Comparison of ENCODE assay signal across 37 mouse cellular contexts in the genomic region with DNA sequence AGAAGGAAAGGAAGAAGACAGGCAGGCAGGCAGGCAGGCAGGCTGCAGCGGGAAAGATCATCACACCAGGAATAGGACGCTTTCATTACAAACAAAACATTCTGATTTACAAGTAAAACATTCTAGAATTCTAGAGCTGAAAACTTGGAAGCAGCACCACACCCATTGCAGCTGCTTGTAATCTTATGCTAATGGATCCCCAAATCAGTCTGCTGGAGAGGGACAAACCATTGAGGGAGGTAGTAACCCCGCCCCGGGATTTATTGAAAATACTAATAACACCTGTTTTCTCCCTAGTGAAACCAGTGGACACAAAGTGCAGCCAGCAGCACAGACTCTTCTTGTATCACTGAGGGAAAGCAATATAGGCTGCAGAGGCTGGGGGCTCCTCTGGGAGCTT. TPM values are rescaled to one million over a fixed set of nuclear protein-coding genes. Genes with fewer than 3 reads are reported as not detected.
DNase-seq lines count a peak whose midpoint lies in the region; ATAC-seq and TF ChIP-seq lines count a peak whose summit lies in the region.
"Had no signal": no experiment of that assay in that cellular context is flagged by ENCODE, and none has a peak within 500 bp of the region (broad histone marks: within the 10 kb centered on the region; RNA-seq: fewer than 3 reads in every experiment).

No protein-coding gene starts in this region.

- 0 out of 2 replicates have a peak, but pooled peaks cover 5% of the 10 kb centered on the region for H3K4me1 ChIP-seq in embryonic facial prominence, embryonic 13.5 days
- 0 out of 2 replicates have a peak, but pooled peaks cover 5% of the 10 kb centered on the region for H3K4me1 ChIP-seq in embryonic facial prominence, embryonic 10.5 days
- H3K4me1 ChIP-seq in kidney, embryonic 15.5 days = 0 out of 2 replicates have a peak, but pooled peaks cover 8% of the 10 kb centered on the region
- peaks cover 71% of the 10 kb centered on the region for H3K4me1 ChIP-seq in E14TG2a.4 (replicated peaks; ENCODE audit: low read depth, low read length)
- H3K4me1 ChIP-seq: forebrain, embryonic 10.5 days; intestine, embryonic 15.5 days; limb, embryonic 13.5 days; midbrain, embryonic 10.5 days; midbrain, embryonic 15.5 days had no signal

- peaks cover 85% of the 10 kb centered on the region for H3K36me3 ChIP-seq in embryonic facial prominence, embryonic 13.5 days
- H3K36me3 ChIP-seq in embryonic facial prominence, embryonic 10.5 days (replicated peaks) = peaks cover 94% of the 10 kb centered on the region
- peaks cover 90% of the 10 kb centered on the region for H3K36me3 ChIP-seq in kidney, embryonic 15.5 days
- peaks cover 93% of the 10 kb centered on the region for H3K36me3 ChIP-seq in E14TG2a.4 (ENCODE audit: insufficient read depth, low read length)

- TF ChIP-seq CTCF in E14TG2a.4 (conservative IDR thresholded peaks at IDR 0.05; ENCODE audit: low read length) = no peak

- no peaks in the 10 kb centered on the region for H3K9me3 ChIP-seq in embryonic facial prominence, embryonic 13.5 days
- H3K9me3 ChIP-seq in embryonic facial prominence, embryonic 10.5 days = no peaks in the 10 kb centered on the region
- H3K9me3 ChIP-seq in kidney, embryonic 15.5 days (replicated peaks) = no peaks in the 10 kb centered on the region
- no peaks in the 10 kb centered on the region for H3K9me3 ChIP-seq in E14TG2a.4 (ENCODE audit: low read length)
- H3K9me3 ChIP-seq: forebrain, embryonic 10.5 days; heart, embryonic 10.5 days; heart, embryonic 15.5 days; intestine, embryonic 15.5 days; limb, embryonic 13.5 days; midbrain, embryonic 10.5 days; midbrain, embryonic 15.5 days; neural tube, embryonic 15.5 days had no signal

- no peak overlapping the region for H3K9ac ChIP-seq in embryonic facial prominence, embryonic 13.5 days
- H3K9ac ChIP-seq in kidney, embryonic 15.5 days = no peak overlapping the region
- H3K9ac ChIP-seq: heart, embryonic 15.5 days; intestine, embryonic 15.5 days; limb, embryonic 13.5 days; liver, embryonic 14.5 days; lung, embryonic 14.5 days; midbrain, embryonic 15.5 days; neural tube, embryonic 15.5 days had no signal

- H3K27me3 ChIP-seq in embryonic facial prominence, embryonic 13.5 days = no peaks in the 10 kb centered on the region
- no peaks in the 10 kb centered on the region for H3K27me3 ChIP-seq in embryonic facial prominence, embryonic 10.5 days (replicated peaks; ENCODE audit: low read depth, poor library complexity, severe bottlenecking)
- H3K27me3 ChIP-seq in kidney, embryonic 15.5 days = no peaks in the 10 kb centered on the region
- no peaks in the 10 kb centered on the region for H3K27me3 ChIP-seq in E14TG2a.4 (ENCODE audit: insufficient read depth, low read length)
- H3K27me3 ChIP-seq: heart, embryonic 15.5 days; intestine, embryonic 15.5 days; limb, embryonic 13.5 days; midbrain, embryonic 15.5 days; neural tube, embryonic 15.5 days had no signal

- DNase-seq in embryonic facial prominence, embryonic 10.5 days (ENCODE audit: low spot score) = no peak
- no peak for DNase-seq in kidney, postnatal 14 days
- peak; percentile 47 for DNase-seq in ZHBTc4 (ENCODE audit: low read depth, low spot score)
- DNase-seq in gastrocnemius, adult 18-20 months (ENCODE audit: low spot score) = no peak
- no peak for DNase-seq in cerebellum, adult 8-10 months
- DNase-seq: adrenal gland, postnatal 10 days; cerebellum, adult 11-12 months; cerebellum, postnatal 14 days; gastrocnemius, postnatal 14 days; heart, adult 11 months; kidney, adult 8-10 months; kidney, postnatal 25 days; lung, embryonic 14.5 days; lung, postnatal 14 days; retina, postnatal 1 day; right cerebral cortex, postnatal 25 days; spleen, adult 18-20 months; thymus, adult 18-20 months; thymus, postnatal 25 days had no signal

- no peak overlapping the region for H3K4me2 ChIP-seq in embryonic facial prominence, embryonic 13.5 days
- no peak overlapping the region for H3K4me2 ChIP-seq in kidney, embryonic 15.5 days
- H3K4me2 ChIP-seq: heart, embryonic 15.5 days; intestine, embryonic 15.5 days; limb, embryonic 13.5 days; lung, embryonic 14.5 days; midbrain, embryonic 15.5 days; neural tube, embryonic 15.5 days had no signal

- WGBS in embryonic facial prominence, embryonic 13.5 days = 71% methylated on average over 4 of the region's 4 CpGs
- WGBS in embryonic facial prominence, embryonic 10.5 days = 83% methylated on average over 4 of the region's 4 CpGs
- 61% methylated on average over 4 of the region's 4 CpGs for WGBS in kidney, embryonic 15.5 days

- H3K4me3 ChIP-seq in embryonic facial prominence, embryonic 13.5 days = no peak overlapping the region
- H3K4me3 ChIP-seq in embryonic facial prominence, embryonic 10.5 days = no peak overlapping the region
- no peak overlapping the region for H3K4me3 ChIP-seq in kidney, embryonic 15.5 days (replicated peaks)
- peak overlapping the region; percentile 29 for H3K4me3 ChIP-seq in E14TG2a.4 (replicated peaks; ENCODE audit: low read length)
- H3K4me3 ChIP-seq: forebrain, embryonic 10.5 days; heart, embryonic 10.5 days; heart, embryonic 15.5 days; intestine, embryonic 15.5 days; limb, embryonic 13.5 days; midbrain, embryonic 10.5 days; midbrain, embryonic 15.5 days; neural tube, embryonic 15.5 days had no signal

- ATAC-seq in embryonic facial prominence, embryonic 13.5 days (ENCODE audit: insufficient number of reproducible peaks, insufficient read depth, low FRiP score, low TSS enrichment, low read depth) = no peak
- no peak for ATAC-seq in kidney, embryonic 15.5 days (replicated peaks; ENCODE audit: low FRiP score)
- ATAC-seq: hindbrain, embryonic 16.5 days; intestine, embryonic 15.5 days; midbrain, embryonic 15.5 days had no signal

- H3K27ac ChIP-seq in embryonic facial prominence, embryonic 13.5 days = peak overlapping the region; percentile 18; the same call in 1 of the 2 replicates
- no peak overlapping the region for H3K27ac ChIP-seq in embryonic facial prominence, embryonic 10.5 days (replicated peaks)
- peak overlapping the region; percentile 45 for H3K27ac ChIP-seq in kidney, embryonic 15.5 days
- H3K27ac ChIP-seq: forebrain, embryonic 10.5 days; heart, embryonic 10.5 days; heart, embryonic 15.5 days; intestine, embryonic 15.5 days; limb, embryonic 13.5 days; liver, embryonic 14.5 days; midbrain, embryonic 10.5 days; midbrain, embryonic 15.5 days; neural tube, embryonic 15.5 days had no signal

RNA-seq across cellular contexts. Expression of gene Stk38, which starts 26.7 kb away (rescaled TPM):
- 114 and 129 TPM in 2 replicates for polyA plus RNA-seq in embryonic facial prominence, embryonic 13.5 days (2015; fragmentation: Nextera tagmentation; extraction: Ambion mirVana)
- 118 and 125 TPM in 2 replicates for polyA plus RNA-seq in embryonic facial prominence, embryonic 10.5 days (2016; fragmentation: Nextera tagmentation; extraction: Ambion mirVana)
- polyA plus RNA-seq in kidney, embryonic 15.5 days (2015; fragmentation: Nextera tagmentation; extraction: Ambion mirVana) = 98.5 and 105 TPM in 2 replicates
- total RNA-seq in gastrocnemius, adult 18-20 months (2021) = 10 to 100 TPM; 20.2 to 22.4 TPM

RNA-seq across cellular contexts. Expression of gene Kctd20, which starts 29.3 kb away (rescaled TPM):
- 99.9 and 103 TPM in 2 replicates for polyA plus RNA-seq in embryonic facial prominence, embryonic 13.5 days (2015; fragmentation: Nextera tagmentation; extraction: Ambion mirVana)
- 125 and 126 TPM in 2 replicates for polyA plus RNA-seq in embryonic facial prominence, embryonic 10.5 days (2016; fragmentation: Nextera tagmentation; extraction: Ambion mirVana)
- 88.8 and 91.5 TPM in 2 replicates for polyA plus RNA-seq in kidney, embryonic 15.5 days (2015; fragmentation: Nextera tagmentation; extraction: Ambion mirVana)
- total RNA-seq in gastrocnemius, adult 18-20 months (2021) = 10 to 100 TPM; 37.1 to 42.1 TPM

RNA-seq across cellular contexts. Expression of gene Pxt1, which starts 37.4 kb away (rescaled TPM):
- polyA plus RNA-seq in embryonic facial prominence, embryonic 13.5 days (2015; fragmentation: Nextera tagmentation; extraction: Ambion mirVana) = not detected in 2 replicates
- 0.20 TPM in 1 of 2 replicates, not detected in the other for polyA plus RNA-seq in embryonic facial prominence, embryonic 10.5 days (2016; fragmentation: Nextera tagmentation; extraction: Ambion mirVana)
- 0.21 TPM in 1 of 2 replicates, not detected in the other for polyA plus RNA-seq in kidney, embryonic 15.5 days (2015; fragmentation: Nextera tagmentation; extraction: Ambion mirVana)
- total RNA-seq in gastrocnemius, adult 18-20 months (2021) = not detected
- total RNA-seq: gastrocnemius, postnatal 14 days; layer of hippocampus, adult 18-20 months; layer of hippocampus, postnatal 10 days; left cerebral cortex, adult 18-20 months; left cerebral cortex, postnatal 14 days had no signal
- polyA plus RNA-seq: cortical plate, adult 2 months; forebrain, embryonic 10.5 days; heart, embryonic 15.5 days; hindbrain, embryonic 16.5 days; intestine, embryonic 15.5 days; limb, embryonic 13.5 days; midbrain, embryonic 10.5 days; neural tube, embryonic 15.5 days had no signal

RNA-seq across cellular contexts. Expression of gene Srsf3, which starts 51.3 kb away (rescaled TPM):
- 702 and 727 TPM in 2 replicates for polyA plus RNA-seq in embryonic facial prominence, embryonic 13.5 days (2015; fragmentation: Nextera tagmentation; extraction: Ambion mirVana)
- 830 and 831 TPM in 2 replicates for polyA plus RNA-seq in embryonic facial prominence, embryonic 10.5 days (2016; fragmentation: Nextera tagmentation; extraction: Ambion mirVana)
- 605 and 671 TPM in 2 replicates for polyA plus RNA-seq in kidney, embryonic 15.5 days (2015; fragmentation: Nextera tagmentation; extraction: Ambion mirVana)
- 10 to 100 TPM; 37.4 to 48.6 TPM for total RNA-seq in gastrocnemius, adult 18-20 months (2021)
